Mouse (Mus musculus): ENCODE results near the gene Dtx1.

DNA sequence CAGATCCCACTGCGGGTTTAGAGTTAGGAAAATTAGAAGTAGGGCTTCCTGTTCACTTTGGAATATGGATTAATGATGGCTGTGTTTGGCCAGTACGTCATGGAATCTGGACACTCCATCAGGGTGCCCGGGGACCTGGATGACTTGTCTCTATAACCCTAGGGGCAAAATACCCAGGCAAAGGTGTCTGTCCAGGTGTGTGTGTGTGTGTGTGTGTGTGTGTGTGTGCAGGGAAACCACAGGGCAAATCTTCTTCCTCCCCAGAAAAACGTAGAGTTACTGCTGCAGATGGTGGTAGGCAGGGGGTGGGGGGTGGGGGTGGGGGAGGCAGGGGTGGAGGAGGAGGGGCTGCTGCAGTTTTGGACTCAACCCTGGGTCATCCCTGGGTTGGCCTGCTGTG lies 64.4 kb downstream of the Dtx1 start:
- no peak for TF ChIP-seq SIN3A (IDR thresholded peaks at IDR 0.05; ENCODE audit: low read length)
- no peak for TF ChIP-seq CTCF (IDR thresholded peaks at IDR 0.05 in 2 of 3, conservative IDR thresholded peaks at IDR 0.05 in 1 of 3; ENCODE audit: control insufficient read depth in 1 of 3, insufficient read depth in 1 of 3, low read depth in 2 of 3, low read length in 3 of 3, poor library complexity in 1 of 3, severe bottlenecking in 1 of 3)
- no peak for TF ChIP-seq POLR2A (IDR thresholded peaks at IDR 0.05; ENCODE audit: control insufficient read depth in 1 of 2, insufficient read depth in 1 of 2, low read depth in 1 of 2, low read length in 2 of 2, poor library complexity in 1 of 2)
- no peak for TF ChIP-seq GABPA (IDR thresholded peaks at IDR 0.05; ENCODE audit: low read depth, low read length)
- no peak for TF ChIP-seq ZNF384 (IDR thresholded peaks at IDR 0.05; ENCODE audit: low read depth, low read length)
- no peak for TF ChIP-seq USF1 (IDR thresholded peaks at IDR 0.05; ENCODE audit: low read depth, low read length)
- no peak for TF ChIP-seq ZKSCAN1 (IDR thresholded peaks at IDR 0.05; ENCODE audit: low read depth, low read length)
- TF ChIP-seq SMC3 (IDR thresholded peaks at IDR 0.05; ENCODE audit: low read depth, low read length), result no peak
- TF ChIP-seq TAL1 (IDR thresholded peaks at IDR 0.05; ENCODE audit: low read length), result no peak
- TF ChIP-seq E2F4 (IDR thresholded peaks at IDR 0.05; ENCODE audit: borderline replicate concordance, low read depth, low read length), result no peak
- no peak for TF ChIP-seq EP300 (IDR thresholded peaks at IDR 0.05; ENCODE audit: low read depth in 1 of 2, low read length in 2 of 2)

Measured in MEL (cell line).